Mouse (Mus musculus): ENCODE measurements around the gene F11.

F11 gene

GRCm38 (mm10) chr8:45261920-45262319 is at the start of gene F11:
F11 (minus strand) TSS chr8:45262031.
- DNase-seq = no peak

GRCm38 (mm10) chr8:45310967-45311366 is 49.1 kb upstream of the F11 start:
- DNase-seq = no peak

- no peak for DNase-seq
Measured at GRCm38 (mm10) chr8:45308366-45308765, 46.5 kb upstream of the F11 start, which contains the start of gene Gm45753. Gm45753 (minus strand) TSS chr8:45308466.

- DNase-seq = no peak
Measured at GRCm38 (mm10) chr8:45305479-45305878, 43.6 kb upstream of the F11 start.

GRCm38 (mm10) chr8:45304354-45304753 is 42.5 kb upstream of the F11 start:
- peak in 1 of 2 experiments; percentile 16 for DNase-seq

- DNase-seq = peak; percentile 5 to 16
Measured at GRCm38 (mm10) chr8:45302390-45302789, 40.6 kb upstream of the F11 start.

GRCm38 (mm10) chr8:45295276-45295675 is 33.4 kb upstream of the F11 start:
- DNase-seq = no peak

- DNase-seq = no peak
Measured at GRCm38 (mm10) chr8:45294687-45295086, 32.9 kb upstream of the F11 start, which contains the start of gene Klkb1. Klkb1 (minus strand) TSS chr8:45294859.

GRCm38 (mm10) chr8:45291790-45292189 is 30.0 kb upstream of the F11 start:
- peak; percentile 85 to 91 for DNase-seq

GRCm38 (mm10) chr8:45281630-45282029 is 19.8 kb upstream of the F11 start:
- DNase-seq = no peak

GRCm38 (mm10) chr8:45277453-45277852 is 15.6 kb upstream of the F11 start:
- no peak for DNase-seq

- DNase-seq = no peak
Measured at GRCm38 (mm10) chr8:45274317-45274716, 12.5 kb upstream of the F11 start.

GRCm38 (mm10) chr8:45269056-45269455 is 7.2 kb upstream of the F11 start:
- DNase-seq = no peak

- no peak for DNase-seq
Measured at GRCm38 (mm10) chr8:45268485-45268884, 6.7 kb upstream of the F11 start.

GRCm38 (mm10) chr8:45267611-45268391 is 6.0 kb upstream of the F11 start:
- DNase-seq = peak; percentile 36 to 44

- no peak for DNase-seq
Measured at GRCm38 (mm10) chr8:45266993-45267392, 5.2 kb upstream of the F11 start.

- no peak for DNase-seq
Measured at GRCm38 (mm10) chr8:45264918-45265317, 3.1 kb upstream of the F11 start.

GRCm38 (mm10) chr8:45262851-45263250 is 1.0 kb upstream of the F11 start:
- DNase-seq = no peak

- DNase-seq = no peak
Measured at GRCm38 (mm10) chr8:45258421-45258820, 3.4 kb downstream of the F11 start.

GRCm38 (mm10) chr8:45255040-45255439 is 6.8 kb downstream of the F11 start:
- DNase-seq = no peak

- no peak for DNase-seq
Measured at GRCm38 (mm10) chr8:45254194-45254842, 7.5 kb downstream of the F11 start.

- no peak for DNase-seq
Measured at GRCm38 (mm10) chr8:45253586-45253985, 8.2 kb downstream of the F11 start.

- DNase-seq = no peak
Measured at GRCm38 (mm10) chr8:45253111-45253510, 8.7 kb downstream of the F11 start.

- no peak for DNase-seq
Measured at GRCm38 (mm10) chr8:45246307-45246706, 15.5 kb downstream of the F11 start.

All from cerebellum, postnatal 10 days (tissue).